Mouse (Mus musculus) spleen, adult 18-20 months (tissue): ENCODE results near the gene Gm28961.
"Not testable (repeated sequence)": the region's sequence is repeated elsewhere in the genome, so short reads cannot be mapped to it uniquely, and the experiment has no call there.

Experiments used
- DNase-seq, 2 experiments: peaks; one replicate each; pipeline ENCODE4 v3.0.0; 2022; ENCODE audit warnings: mixed read lengths in 2 of 2

The Gm28961 gene

GRCm38 (mm10) chrY:57705397-57705796 is at the start of gene Gm28961:
Gm28961 (plus strand) TSS chrY:57705697.
- not testable (repeated sequence) for DNase-seq
